Mouse (Mus musculus) kidney, postnatal 0 days (tissue): ENCODE data around the gene Efl1. TPM values are rescaled to one million over a fixed set of nuclear protein-coding genes. Genes with fewer than 3 reads are reported as not detected.

ENCODE experiments used
- ATAC-seq: fragments of 200-750 bp; cut with Nextera tagmentation; replicated peaks from 2 replicates; pipeline ENCODE4 v1.8.0; 2017; ENCODE audit warnings: low read depth, moderate number of reproducible peaks, moderate TSS enrichment, moderate library complexity; ENCODE audit not compliant: low FRiP score
- DNase-seq: peaks from one replicate; pipeline ENCODE4 v3.0.0-alpha.2; 2016; ENCODE audit warnings: low spot score
- H3K27ac ChIP-seq: fragments of 300-500 bp; sonication (generic); 2 replicates; pipeline ENCODE4 v1.5.1; 2014; ENCODE audit warnings: mild to moderate bottlenecking
- H3K27me3 ChIP-seq: fragments of 300-500 bp; sonication (generic); 2 replicates; pipeline ENCODE4 v1.6.1; 2014; ENCODE audit warnings: low read length, mixed read lengths; ENCODE audit not compliant: insufficient read depth
- H3K36me3 ChIP-seq: fragments of 300-500 bp; sonication (generic); 2 replicates; pipeline ENCODE4 v1.6.1; 2014; ENCODE audit warnings: low read length, mixed read lengths; ENCODE audit not compliant: insufficient read depth
- H3K4me1 ChIP-seq: fragments of 300-500 bp; sonication (generic); replicated peaks from 2 replicates; pipeline ENCODE4 v1.6.1; 2014; ENCODE audit warnings: antibody characterized with exemption, low read length, mixed read lengths; ENCODE audit not compliant: insufficient read depth
- H3K4me2 ChIP-seq: fragments of 300-500 bp; sonication (generic); 2 replicates; pipeline ENCODE4 v1.6.1; 2014; ENCODE audit warnings: mild to moderate bottlenecking, low read length, moderate library complexity, mixed read lengths
- H3K4me3 ChIP-seq: fragments of 300-500 bp; sonication (generic); replicated peaks from 2 replicates; pipeline ENCODE4 v1.5.1; 2014; ENCODE audit warnings: low read depth, low read length
- H3K9ac ChIP-seq: fragments of 300-500 bp; sonication (generic); 2 replicates; pipeline ENCODE4 v1.6.1; 2014; ENCODE audit warnings: low read depth, low read length
- H3K9me3 ChIP-seq: fragments of 300-500 bp; sonication (generic); replicated peaks from 2 replicates; pipeline ENCODE4 v1.6.1; 2016; ENCODE audit warnings: low read length, inconsistent platforms, mixed read lengths
- CTCF ChIP-seq: IDR thresholded peaks from 2 replicates; pipeline ENCODE4 v1.5.1; 2016; ENCODE audit warnings: antibody characterized with exemption, low read depth, mild to moderate bottlenecking, moderate library complexity
- WGBS: fragments of 180-500 bp; shearing (Covaris S2); extraction: QIAGEN DNeasy Blood & Tissue Kit; methylation state at CpG from one replicate; pipeline ENCODE4 v1.1.7; 2014; 5-methylcytosine and 5-hydroxymethylcytosine counted together
- polyA plus RNA-seq: library from polyadenylated mRNA; unstranded; fragments of >200 nt; fragmentation: Nextera tagmentation; extraction: Ambion mirVana; gene quantifications from 2 replicates; pipeline ENCODE4 v1.2.1, GENCODE M21; 2015

Gene Efl1
- polyA plus RNA-seq, 1 experiment from 2014 or later, result 15.9 TPM

DNA sequence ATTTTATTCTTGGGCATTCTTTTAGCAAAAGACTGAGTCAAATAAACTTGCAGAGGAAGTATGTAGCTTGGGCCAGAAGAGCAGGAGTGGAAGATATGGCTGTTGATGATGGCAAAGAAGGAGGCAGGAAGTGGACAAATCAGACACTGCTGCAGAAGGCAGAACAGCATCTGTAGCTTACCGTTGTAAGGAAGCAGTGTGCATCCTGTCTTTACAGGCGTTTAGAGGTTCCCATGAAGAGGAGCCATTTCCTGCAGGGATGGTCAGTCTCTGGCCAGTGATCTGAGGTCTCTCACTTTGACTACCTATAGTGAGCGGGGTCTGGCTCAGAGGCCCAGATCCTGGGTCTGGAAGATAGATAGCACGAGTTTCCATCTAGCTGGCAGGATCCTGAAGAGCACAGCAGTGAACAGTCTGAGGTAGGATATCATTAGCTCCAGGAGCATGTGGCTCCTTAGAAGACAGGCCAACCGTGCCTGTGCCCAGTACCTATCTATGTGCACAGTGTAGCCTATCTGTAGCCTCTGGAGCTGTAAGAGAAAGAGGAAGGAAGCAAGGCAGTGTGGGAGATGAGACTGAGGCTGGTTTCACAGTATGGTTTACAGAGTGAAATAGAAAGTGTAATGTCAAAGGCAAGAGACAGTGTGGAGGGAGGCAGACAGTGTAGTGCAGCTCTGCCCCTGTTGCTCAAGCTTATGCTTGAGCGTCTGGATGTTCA is 42.8 kb downstream of the Efl1 start:
- Histone ChIP-seq H3K36me3 (peaks cover 21% of the 10 kb centered on the region), H3K4me1 (no peaks in the 10 kb centered on the region), H3K4me3 (no peak overlapping the region), H3K9me3 (no peaks in the 10 kb centered on the region), H3K27me3 (no peaks in the 10 kb centered on the region), H3K27ac (no peak overlapping the region), H3K4me2 (no peak overlapping the region), H3K9ac (no peak overlapping the region)
- TF ChIP-seq CTCF, result no peak
- no peak for ATAC-seq
- DNase-seq, result peak; percentile 14
- 77% methylated on average over 6 of the region's 6 CpGs for WGBS

DNA sequence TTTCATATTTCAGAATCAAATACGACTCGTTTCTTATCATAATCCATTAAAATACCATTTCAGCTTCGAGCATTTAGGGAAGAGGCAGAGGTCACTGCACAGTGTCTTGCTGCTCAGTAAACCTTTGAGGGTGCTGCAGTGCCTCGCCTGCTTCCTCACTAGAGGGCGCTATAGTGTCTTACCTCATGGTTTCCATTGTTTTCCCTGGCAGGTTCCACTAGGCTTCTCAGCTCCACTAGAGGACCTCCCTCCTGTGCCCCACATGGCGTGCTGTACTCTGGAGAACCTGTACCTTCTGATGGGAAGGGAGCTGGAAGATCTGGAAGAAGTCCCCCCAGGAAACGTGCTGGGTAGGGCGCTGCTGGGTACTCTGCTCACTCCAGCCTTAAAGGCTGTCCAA is 49.3 kb downstream of the Efl1 start:
- ATAC-seq, result no peak
- Histone ChIP-seq H3K9ac (no peak overlapping the region), H3K27me3 (no peaks in the 10 kb centered on the region)

DNA sequence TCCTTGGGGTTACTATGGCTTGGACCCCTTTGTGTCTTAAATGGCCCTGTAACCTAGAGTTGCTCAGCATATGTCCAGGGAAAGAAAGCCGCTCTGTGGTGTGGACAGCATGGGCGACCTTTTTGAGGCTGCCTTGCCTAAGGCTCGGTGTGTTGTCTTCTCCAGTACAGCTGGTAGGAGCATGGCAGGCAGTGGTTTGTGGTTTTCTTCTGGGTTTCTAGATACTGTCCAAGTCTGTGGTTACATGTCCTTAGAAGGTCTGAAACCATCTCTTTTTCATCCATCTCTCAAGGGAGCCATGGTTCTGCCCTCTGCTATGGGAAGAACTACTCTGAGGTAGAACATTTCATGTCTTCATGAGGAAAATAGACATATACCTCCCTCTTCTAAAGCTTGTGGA is 50.6 kb downstream of the Efl1 start:
- Histone ChIP-seq H3K27me3 (no peaks in the 10 kb centered on the region), H3K9ac (no peak overlapping the region), H3K4me1 (no peaks in the 10 kb centered on the region), H3K4me2 (no peak overlapping the region), H3K36me3 (peaks cover 12% of the 10 kb centered on the region), H3K9me3 (no peaks in the 10 kb centered on the region), H3K4me3 (no peak overlapping the region), H3K27ac (no peak overlapping the region)
- WGBS, result 96% methylated on average over 3 of the region's 3 CpGs
- DNase-seq, result no peak
- TF ChIP-seq CTCF, result no peak
- no peak for ATAC-seq

More for the DNA sequence above, 49.3 kb downstream of the Efl1 start:
- Histone ChIP-seq H3K4me1 (no peaks in the 10 kb centered on the region), H3K36me3 (peaks cover 20% of the 10 kb centered on the region), H3K4me2 (no peak overlapping the region), H3K27ac (no peak overlapping the region), H3K9me3 (no peaks in the 10 kb centered on the region), H3K4me3 (no peak overlapping the region)
- peak; percentile 30; the same call in 1 of the 2 replicates for TF ChIP-seq CTCF
- 79% methylated on average over 8 of the region's 8 CpGs for WGBS
- DNase-seq, result no peak

DNA sequence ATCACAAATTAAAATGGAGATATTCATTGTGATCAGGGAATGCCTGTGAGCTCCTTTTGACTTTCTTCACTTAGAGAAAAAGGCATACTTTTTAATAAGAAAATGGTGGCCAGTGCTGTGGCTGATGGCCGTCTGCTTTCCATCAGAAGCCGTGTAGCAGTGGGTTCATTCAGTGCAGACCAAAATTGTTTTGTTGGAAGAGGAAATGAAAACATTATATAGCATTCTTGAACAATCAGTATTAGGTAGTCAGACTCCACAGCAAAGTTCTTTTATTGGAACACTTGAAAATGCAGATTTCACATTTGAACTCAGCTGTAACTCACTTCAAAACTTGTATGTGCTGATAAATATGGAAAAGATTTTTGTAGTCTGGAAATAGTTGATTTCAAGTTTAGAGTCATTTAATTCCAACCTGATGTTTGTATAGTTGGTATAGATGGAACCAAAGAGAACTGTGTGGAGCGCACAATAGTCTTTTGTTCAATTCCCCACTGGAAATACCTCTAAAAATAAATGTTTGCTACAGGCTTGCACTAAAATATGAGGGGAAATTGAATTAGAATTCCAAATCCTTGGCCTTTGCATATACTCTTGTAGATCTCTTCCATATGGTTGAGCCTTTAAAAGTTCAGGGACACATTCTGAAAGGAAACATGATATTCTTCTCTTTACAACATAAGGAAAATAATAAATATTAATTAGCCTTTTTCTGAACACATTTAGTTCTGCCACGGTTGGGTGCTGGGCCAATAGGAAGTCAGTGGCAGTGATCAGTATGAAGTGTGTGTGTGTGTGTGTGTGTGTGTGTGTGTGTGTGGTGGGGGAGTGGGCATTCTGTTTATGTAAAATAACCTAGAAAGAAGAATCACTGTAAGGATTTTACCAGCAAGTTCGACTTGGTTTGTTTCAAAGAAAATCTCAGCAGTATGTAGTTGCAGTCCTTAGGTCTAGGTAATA is 54.2 kb downstream of the Efl1 start:
- DNase-seq, result peak; percentile 52
- ATAC-seq, result no peak
- H3K9ac ChIP-seq, result no peak overlapping the region
- H3K4me1 ChIP-seq, result no peaks in the 10 kb centered on the region
- H3K9me3 ChIP-seq, result no peaks in the 10 kb centered on the region
- H3K4me2 ChIP-seq, result no peak overlapping the region
- no peak overlapping the region for H3K27ac ChIP-seq
- 0 out of 2 replicates have a peak, but pooled peaks cover 7% of the 10 kb centered on the region for H3K36me3 ChIP-seq
- no peaks in the 10 kb centered on the region for H3K27me3 ChIP-seq
- 65% methylated on average over 5 of the region's 5 CpGs for WGBS
- H3K4me3 ChIP-seq, result no peak overlapping the region
- TF ChIP-seq CTCF, result no peak

DNA sequence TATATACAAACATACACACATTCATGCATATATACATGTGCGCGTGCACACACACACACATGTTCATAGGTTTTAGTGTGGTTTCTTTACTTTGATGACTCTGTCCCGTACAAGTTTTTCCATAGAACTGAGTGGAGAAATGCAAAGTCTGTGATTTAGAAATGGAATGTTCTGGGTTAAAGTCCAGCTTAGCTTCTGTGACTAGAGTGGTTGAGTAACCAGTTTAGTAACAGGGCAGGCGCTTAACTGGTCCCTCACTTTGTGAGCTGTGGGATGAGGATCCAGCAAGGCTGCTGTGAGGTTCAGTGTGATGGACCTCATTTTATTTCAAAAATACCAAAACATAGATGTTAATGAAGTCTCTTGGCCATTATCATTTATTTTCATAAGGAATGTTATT is 60.8 kb downstream of the Efl1 start:
- no peaks in the 10 kb centered on the region for H3K36me3 ChIP-seq
- no peak overlapping the region for H3K4me2 ChIP-seq
- no peak for TF ChIP-seq CTCF
- no peaks in the 10 kb centered on the region for H3K4me1 ChIP-seq
- no peak for ATAC-seq
- no peak overlapping the region for H3K27ac ChIP-seq
- WGBS, result 94% methylated on average over 4 of the region's 4 CpGs
- no peak overlapping the region for H3K9ac ChIP-seq
- no peak overlapping the region for H3K4me3 ChIP-seq
- no peaks in the 10 kb centered on the region for H3K27me3 ChIP-seq
- no peak for DNase-seq
- H3K9me3 ChIP-seq, result no peaks in the 10 kb centered on the region

DNA sequence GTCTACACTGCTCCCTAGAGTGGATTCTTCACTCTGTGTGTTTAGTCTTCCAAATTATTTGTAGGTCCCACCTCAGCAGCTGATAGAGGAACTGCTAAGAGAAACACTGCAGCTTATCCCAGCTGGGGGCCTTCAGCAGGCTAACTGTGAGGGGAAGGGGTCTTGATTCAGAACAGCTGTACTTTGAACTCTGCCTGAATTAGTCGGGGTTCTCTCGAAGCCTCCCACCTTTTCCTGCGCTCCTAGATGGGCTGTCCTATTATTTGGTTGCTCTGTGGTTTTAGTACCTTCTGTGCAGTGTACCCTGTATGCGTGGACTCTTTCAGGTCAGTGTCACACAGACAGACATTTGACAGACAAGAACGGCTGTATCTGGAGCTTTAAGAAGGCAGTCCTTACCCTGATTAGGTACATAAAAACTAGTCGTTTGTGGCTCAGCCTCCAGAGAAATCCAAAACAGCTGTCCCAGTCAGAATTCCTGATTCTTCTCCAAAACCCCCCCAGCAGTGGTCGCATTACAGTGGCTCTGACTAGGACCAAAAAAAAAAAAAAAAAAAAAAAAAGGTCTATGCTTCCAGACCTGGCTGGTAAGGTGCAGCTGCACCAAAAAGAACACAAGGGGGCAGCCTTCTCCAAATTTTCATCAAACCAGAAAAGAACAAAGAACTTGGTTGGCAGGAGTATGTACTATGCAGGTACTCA is 66.9 kb downstream of the Efl1 start:
- DNase-seq, result peak; percentile 91
- Histone ChIP-seq H3K4me1 (0 out of 2 replicates have a peak, but pooled peaks cover 4% of the 10 kb centered on the region), H3K9me3 (no peaks in the 10 kb centered on the region), H3K36me3 (no peaks in the 10 kb centered on the region), H3K9ac (no peak overlapping the region), H3K4me3 (no peak overlapping the region), H3K27ac (no peak overlapping the region), H3K27me3 (no peaks in the 10 kb centered on the region), H3K4me2 (no peak overlapping the region)
- 22% methylated on average over 7 of the region's 7 CpGs for WGBS
- peak; percentile 79 for TF ChIP-seq CTCF
- ATAC-seq, result peak; percentile 77
